Mouse (Mus musculus) limb, embryonic 15.5 days (tissue): ENCODE data around the gene Rprml. TPM values are rescaled to one million over a fixed set of nuclear protein-coding genes. Genes with fewer than 3 reads are reported as not detected.
A peak's percentile ranks its signal among the peaks of the same experiment; 100 is the strongest.

Experiments used
- ATAC-seq: fragments of 200-750 bp; cut with Nextera tagmentation; 2 replicates; pipeline ENCODE4 v1.8.0; 2017; ENCODE audit warnings: low read depth, moderate TSS enrichment; ENCODE audit not compliant: insufficient number of reproducible peaks, low FRiP score, low TSS enrichment
- H3K27ac ChIP-seq: fragments of 300-500 bp; sonication (generic); 2 replicates; pipeline ENCODE4 v1.5.1; 2015; ENCODE audit warnings: moderate library complexity, mild to moderate bottlenecking, inconsistent platforms
- H3K27me3 ChIP-seq: fragments of 300-500 bp; sonication (generic); 2 replicates; pipeline ENCODE4 v1.6.1; 2015; ENCODE audit warnings: inconsistent platforms
- H3K36me3 ChIP-seq: fragments of 300-500 bp; sonication (generic); 2 replicates; pipeline ENCODE4 v1.6.1; 2015; ENCODE audit warnings: inconsistent platforms
- H3K4me1 ChIP-seq: fragments of 300-500 bp; sonication (generic); 2 replicates; pipeline ENCODE4 v1.6.1; 2015; ENCODE audit warnings: inconsistent platforms
- H3K4me2 ChIP-seq: fragments of 300-500 bp; sonication (generic); 2 replicates; pipeline ENCODE4 v1.6.1; 2015; ENCODE audit warnings: mild to moderate bottlenecking, inconsistent platforms
- H3K4me3 ChIP-seq: fragments of 300-500 bp; sonication (generic); 2 replicates; pipeline ENCODE4 v1.5.1; 2015; ENCODE audit warnings: mild to moderate bottlenecking, inconsistent platforms
- H3K9ac ChIP-seq: fragments of 300-500 bp; sonication (generic); 2 replicates; pipeline ENCODE4 v1.6.1; 2015; ENCODE audit warnings: inconsistent platforms
- H3K9me3 ChIP-seq: fragments of 300-500 bp; sonication (generic); 2 replicates; pipeline ENCODE4 v1.6.1; 2016; ENCODE audit warnings: inconsistent platforms
- WGBS: fragments of 180-500 bp; shearing (Covaris S2); methylation state at CpG from one replicate; pipeline ENCODE4 v1.1.7; 2015; 5-methylcytosine and 5-hydroxymethylcytosine counted together
- polyA plus RNA-seq: library from polyadenylated mRNA; unstranded; fragments of >200 nt; fragmentation: Nextera tagmentation; extraction: Ambion mirVana; gene quantifications from 2 replicates; pipeline ENCODE4 v1.2.1, GENCODE M21; 2015

Gene Rprml
- polyA plus RNA-seq, 1 experiment from 2014 or later, result 0.14 TPM

DNA sequence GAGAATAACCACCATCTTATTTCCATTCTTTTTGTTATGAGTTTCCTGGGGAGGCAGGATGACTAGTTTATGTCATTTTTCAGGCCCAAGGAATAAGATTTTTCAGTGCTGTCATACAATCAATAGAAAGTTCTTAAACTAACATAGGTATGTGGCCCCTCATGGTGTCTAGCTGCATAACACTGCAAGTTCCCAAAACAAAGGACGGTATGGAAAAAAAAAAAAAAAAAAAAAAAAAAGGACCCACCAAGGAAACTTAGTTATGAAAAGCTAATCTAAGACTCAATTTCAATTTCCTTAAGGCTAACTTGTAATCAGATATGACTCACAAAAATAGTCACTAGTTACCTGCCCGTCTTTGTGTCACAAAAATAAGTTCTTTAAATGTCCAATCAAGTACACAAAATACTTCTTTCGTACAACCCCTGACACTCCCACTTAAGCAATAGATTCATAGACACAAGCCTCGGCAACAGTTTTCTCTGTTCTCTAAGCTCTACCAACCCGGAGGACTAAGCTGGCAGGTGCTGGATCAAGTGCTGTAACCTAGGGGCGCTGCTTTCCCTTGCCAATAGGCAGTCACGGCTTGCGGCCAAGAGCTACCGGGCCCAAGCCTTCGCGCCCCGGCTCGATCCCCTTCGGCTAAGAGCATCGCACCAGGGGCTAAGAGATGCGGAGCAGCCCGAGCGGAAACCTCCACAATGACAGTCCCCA lies 47.6 kb downstream of the Rprml start:
- H3K4me1 ChIP-seq, result peaks cover 4% of the 10 kb centered on the region; the same call in 1 of the 2 replicates
- under 1% methylated on average over 18 of the region's 18 CpGs for WGBS
- H3K4me2 ChIP-seq, result peak overlapping the region; percentile 50
- H3K4me3 ChIP-seq, result peak overlapping the region; percentile 93
- peak overlapping the region; percentile 83 for H3K9ac ChIP-seq
- no peaks in the 10 kb centered on the region for H3K36me3 ChIP-seq
- H3K27me3 ChIP-seq, result no peaks in the 10 kb centered on the region
- peak overlapping the region; percentile 99 for H3K27ac ChIP-seq
- H3K9me3 ChIP-seq, result no peaks in the 10 kb centered on the region
- ATAC-seq, result 0 out of 2 replicates have a peak, but pooled peaks have one; percentile 20

DNA sequence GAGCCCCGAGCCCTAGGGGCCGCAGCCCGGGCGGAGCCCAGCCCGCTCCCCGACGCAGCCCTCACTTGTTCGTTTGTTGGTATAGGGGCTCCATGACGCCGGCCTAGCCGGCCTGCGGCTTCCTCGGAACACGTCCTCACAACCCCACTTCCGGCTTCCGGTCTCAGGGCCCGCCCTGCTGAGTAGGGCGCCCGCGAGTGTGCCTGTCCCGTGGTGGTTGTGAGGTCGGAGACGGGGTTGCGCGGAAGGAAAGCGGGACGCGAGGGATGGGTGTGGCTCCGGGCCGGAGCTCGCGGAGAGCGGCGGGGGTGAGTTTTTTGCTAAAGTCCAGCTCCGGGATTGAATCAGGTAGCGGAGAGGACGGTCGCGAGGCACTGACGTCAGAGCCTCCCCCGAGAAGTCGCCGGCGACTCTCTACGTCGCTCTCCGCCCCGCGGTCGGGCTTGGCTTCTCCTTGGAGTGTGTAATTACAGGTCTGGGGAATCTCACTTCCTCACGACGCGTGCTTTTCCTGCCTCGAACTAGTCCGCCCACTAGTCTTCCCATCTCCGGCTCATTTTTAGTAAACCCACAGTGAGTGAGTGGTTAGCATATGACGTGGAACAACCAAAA lies 48.3 kb downstream of the Rprml start, which contains the start of gene Gosr2:
Gene Gosr2, minus strand, starts transcription at position 334 of the 612 bp plus-strand sequence.
- Histone ChIP-seq H3K9ac (peak within 1 kb of the TSS; percentile 83), H3K36me3 (0 out of 2 replicates have a peak, but pooled peaks cover under 1% of the 10 kb centered on the region), H3K27ac (peak within 1 kb of the TSS; percentile 99), H3K4me3 (peak within 1 kb of the TSS; percentile 93), H3K4me1 (peaks cover 4% of the 10 kb centered on the region; the same call in 1 of the 2 replicates), H3K4me2 (peak within 1 kb of the TSS; percentile 50), H3K27me3 (no peaks in the 10 kb centered on the region), H3K9me3 (no peaks in the 10 kb centered on the region)
- under 1% methylated on average over 57 of the region's 57 CpGs for WGBS
- peak; percentile 89 for ATAC-seq

DNA sequence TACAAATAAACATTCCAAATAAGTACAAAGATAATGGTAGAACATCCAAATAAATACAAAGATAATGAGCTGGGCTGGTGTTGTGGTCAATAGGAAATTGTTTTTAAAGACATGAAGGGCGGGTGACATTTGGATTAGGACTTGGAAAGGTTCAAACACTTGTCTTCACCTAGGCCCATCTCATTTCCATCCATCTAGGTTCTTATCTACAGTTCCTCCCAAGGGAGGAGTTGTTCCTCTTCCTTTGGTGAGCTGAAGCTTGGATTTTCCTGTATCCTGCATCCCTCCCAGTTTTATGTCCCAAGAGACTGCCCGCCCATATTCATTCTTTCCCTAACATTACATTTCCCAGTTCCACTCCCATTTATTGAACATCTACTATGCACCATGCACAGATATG lies 48.9 kb downstream of the Rprml start:
- no peaks in the 10 kb centered on the region for H3K9me3 ChIP-seq
- H3K27me3 ChIP-seq, result no peaks in the 10 kb centered on the region
- no peak for ATAC-seq
- 0 out of 2 replicates have a peak, but pooled peaks cover 6% of the 10 kb centered on the region for H3K36me3 ChIP-seq
- peak overlapping the region; percentile 50 for H3K4me2 ChIP-seq
- 69% methylated on average over 2 of the region's 2 CpGs for WGBS
- H3K4me1 ChIP-seq, result peaks cover 4% of the 10 kb centered on the region; the same call in 1 of the 2 replicates
- H3K27ac ChIP-seq, result peak overlapping the region; percentile 99
- peak overlapping the region; percentile 83; the same call in 1 of the 2 replicates for H3K9ac ChIP-seq
- H3K4me3 ChIP-seq, result peak overlapping the region; percentile 93

Other genes starting within 250 kb of the Rprml start
- 8.4 and 8.6 TPM in 2 replicates for gene Plekhm1, start 236.9 kb upstream of the Rprml start, polyA plus RNA-seq
- not detected in 2 replicates for gene Lrrc37a, start 145.0 kb upstream of the Rprml start, polyA plus RNA-seq
- not detected in 2 replicates for gene Gm884, start 28.4 kb upstream of the Rprml start, polyA plus RNA-seq
- gene Lyzl6, start 10.7 kb upstream of the Rprml start, polyA plus RNA-seq, result not detected in 2 replicates
- 101 and 103 TPM in 2 replicates for gene Gosr2, start 48.3 kb downstream of the Rprml start, polyA plus RNA-seq
- 0.51 and 0.76 TPM in 2 replicates for gene Wnt9b, start 100.3 kb downstream of the Rprml start, polyA plus RNA-seq
- 19.7 and 22.6 TPM in 2 replicates for gene Wnt3, start 124.6 kb downstream of the Rprml start, polyA plus RNA-seq